Mouse (Mus musculus) granulocyte monocyte progenitor cell, adult 5-6 weeks (primary cell): ENCODE measurements at regions not wholly inside any gene's neighbourhood (a gene's known extent, or its start where the extent isn't known, plus 50 kb on each side); places are given as distances from the start of the nearest gene placed in this dataset.

ENCODE experiments used
- ATAC-seq: replicated peaks from 2 replicates; pipeline ENCODE4 v1.8.0; 2016; ENCODE audit warnings: mild to moderate bottlenecking, moderate TSS enrichment, inconsistent platforms; ENCODE audit not compliant: poor library complexity, severe bottlenecking

DNA sequence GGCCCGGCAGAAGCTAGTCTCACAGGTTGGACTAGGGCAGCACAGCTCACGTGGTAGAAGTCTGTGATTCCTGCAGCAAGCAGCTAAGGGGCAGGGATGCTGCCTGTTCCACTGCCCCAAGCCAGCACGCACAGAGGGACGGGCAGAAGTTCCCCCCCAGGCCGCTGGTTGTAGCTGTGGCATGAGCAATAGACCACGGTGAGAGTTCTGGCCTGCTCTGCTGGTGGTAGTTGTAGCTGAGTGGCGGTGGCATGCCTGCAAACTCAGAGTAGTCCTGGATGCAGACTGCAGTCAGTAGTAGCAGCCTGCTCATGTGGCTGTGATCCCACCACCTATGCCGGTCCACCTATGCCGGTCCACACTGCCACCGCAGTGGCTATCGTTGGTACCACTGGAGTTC lies 71.5 kb upstream of the Rpl39l start:
- ATAC-seq: no peak

DNA sequence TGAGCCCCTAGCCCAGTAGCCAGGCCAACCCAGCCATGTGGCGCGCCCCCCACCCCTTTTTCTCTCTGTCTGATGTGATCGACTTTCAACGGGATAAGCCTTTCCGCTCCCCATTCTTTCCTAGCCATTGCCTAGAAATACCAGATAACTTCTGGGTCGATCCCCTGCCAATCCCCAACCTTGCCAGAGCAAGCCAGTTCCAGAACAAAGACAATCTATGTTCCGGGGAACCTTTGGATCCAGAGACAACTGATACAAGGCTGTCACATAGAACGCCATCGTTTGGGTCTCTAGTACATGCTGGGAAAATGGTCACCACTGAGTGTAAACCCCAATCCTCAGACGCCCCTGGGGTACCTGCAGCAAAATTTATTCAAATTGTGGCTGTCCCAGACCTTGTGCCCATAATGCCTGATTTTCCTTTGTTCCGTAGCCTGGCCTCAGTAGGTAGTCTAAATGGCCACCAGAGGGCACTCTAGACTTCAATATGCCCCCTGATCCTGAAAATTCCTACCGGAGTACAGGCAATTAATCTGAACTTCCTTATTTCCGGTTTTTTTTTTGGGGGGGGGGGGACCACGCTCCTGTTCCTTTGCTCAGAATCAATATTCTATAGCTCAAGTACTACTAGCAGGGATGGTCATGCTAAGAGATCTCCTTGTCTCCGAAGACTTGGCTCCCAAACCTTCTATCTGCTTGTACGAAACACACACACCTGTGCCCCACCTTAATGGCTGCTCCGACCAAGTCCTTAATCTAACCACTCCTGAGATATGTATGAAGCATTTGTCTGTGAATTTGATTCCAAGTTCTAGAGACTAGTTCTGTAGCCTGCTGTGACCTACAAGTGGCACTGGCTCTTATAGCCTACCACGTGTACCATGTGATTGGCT lies 81.3 kb upstream of the Rpl39l start:
- no peak for ATAC-seq

DNA sequence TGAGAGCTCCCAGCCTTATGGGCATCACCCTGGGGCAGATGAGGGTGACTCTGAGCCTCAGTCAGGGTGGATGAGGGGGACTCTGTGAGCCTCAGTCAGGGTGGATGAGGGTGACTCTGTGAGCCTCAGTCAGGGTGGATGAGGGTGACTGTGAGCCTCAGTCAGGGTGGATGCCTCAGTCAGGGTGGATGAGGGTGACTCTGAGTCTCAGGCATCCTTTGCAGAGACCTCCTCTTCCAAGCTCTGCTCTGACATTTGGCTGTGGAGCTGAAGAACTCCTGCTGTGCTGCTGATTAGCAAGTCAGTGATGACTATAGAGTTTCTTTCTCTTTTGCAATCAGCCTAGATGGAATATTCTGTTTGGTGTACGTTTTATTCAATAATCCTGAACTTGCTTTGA lies 83.7 kb upstream of the Rpl39l start:
- no peak for ATAC-seq

DNA sequence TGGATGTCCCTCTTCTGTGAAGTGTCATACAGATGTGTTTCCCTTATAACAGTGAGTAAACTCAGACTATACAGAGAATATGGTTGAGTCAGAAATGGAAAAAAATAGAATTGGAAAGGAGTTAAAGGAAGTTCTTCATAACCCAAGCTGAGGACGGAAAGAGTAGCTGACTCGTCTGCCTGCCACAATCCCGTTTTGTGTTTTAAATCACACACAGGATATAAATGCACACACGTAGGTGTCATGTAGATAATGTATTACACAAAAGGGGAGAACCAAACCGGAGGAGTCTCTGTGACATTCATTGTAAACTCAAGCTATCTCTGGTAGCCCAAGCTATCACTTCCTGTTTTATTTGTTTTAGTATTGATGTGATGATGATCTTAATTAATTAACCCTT lies 84.6 kb upstream of the Rpl39l start:
- ATAC-seq: no peak

DNA sequence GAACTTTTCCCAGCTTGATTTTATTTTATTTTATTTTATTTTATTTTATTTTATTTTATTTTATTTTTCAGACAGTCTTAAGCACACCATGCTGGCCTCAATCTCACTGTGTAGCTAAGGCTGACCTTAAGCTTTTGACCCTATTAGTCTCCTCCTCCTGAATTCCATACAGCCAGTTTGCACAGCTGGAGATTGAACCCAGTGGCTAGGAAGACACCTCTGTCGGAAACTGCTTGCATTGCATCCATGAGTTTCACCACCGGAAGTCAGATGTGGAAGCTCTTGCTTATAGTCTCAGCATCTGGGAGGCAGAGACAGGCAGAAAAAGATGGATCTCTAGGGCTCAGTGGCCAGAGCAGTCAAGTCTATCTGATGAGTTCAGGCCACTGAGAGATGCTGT lies 86.4 kb upstream of the Grin2a start:
- no peak for ATAC-seq

DNA sequence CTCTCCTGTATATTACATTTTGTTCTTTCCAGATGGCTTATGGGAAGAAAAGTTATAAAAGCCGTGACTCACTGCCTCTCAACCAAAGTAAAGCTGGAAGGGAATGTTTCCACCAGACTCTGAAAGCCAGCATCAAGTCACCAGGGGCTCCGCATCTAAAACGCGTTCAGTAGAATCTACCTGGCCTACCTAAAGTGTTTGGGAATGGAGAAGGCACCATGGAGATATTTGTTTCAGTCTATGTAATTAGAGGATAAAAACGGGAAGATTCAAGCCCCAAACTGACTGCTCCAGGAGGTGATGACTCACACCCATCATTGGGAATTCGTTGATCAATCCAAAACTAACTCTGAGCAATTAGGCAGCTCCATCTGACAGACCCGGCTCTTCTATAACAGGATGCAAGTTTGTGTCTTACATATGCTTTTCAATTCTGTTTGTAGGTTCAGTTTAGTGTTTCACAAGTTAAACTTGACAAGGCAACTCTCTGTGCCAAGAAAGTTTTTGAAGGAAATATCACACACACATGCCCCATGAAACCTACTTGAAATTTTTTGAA lies 84.8 kb upstream of the Grin2a start:
- no peak for ATAC-seq

DNA sequence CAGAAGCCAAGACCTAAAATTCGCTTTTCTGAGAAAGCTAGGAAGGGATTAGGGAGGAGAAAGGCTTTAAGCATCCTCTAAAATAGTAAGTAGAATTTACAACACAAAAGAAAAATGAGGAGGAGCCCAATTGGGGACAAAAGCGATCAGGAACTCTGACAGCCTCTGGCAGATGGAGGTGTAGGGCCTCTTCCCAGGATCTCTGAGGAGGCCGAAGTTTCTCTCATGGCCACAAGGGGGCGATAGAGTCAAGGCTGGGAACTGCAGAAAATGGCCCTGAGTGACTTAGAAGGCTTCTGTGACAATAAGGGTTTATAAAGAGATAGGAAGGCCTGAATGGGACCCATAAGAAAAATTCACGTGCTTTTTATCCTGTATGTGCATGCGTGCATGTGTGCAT lies 77.8 kb upstream of the Grin2a start:
- peak; percentile 65 for ATAC-seq

DNA sequence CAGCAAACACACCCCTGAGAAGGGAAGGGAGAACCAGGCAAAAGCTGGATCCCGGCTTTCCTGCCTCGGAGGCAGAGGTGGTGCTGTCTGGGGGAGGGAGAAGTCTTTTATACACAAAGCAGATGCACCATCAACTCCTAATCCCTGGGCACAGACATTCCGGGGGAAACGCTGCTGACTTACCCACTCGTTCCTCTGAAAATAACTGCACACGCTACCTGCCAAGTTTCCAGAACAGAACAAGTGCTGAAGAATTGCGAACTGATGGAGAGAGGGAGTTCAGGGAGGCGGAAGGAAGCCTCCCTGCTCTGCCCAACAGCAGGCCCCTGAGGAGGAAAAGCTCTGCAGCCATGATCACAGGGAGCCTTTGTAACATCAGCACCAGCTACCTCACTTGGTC lies 68.1 kb upstream of the Grin2a start:
- no peak for ATAC-seq

DNA sequence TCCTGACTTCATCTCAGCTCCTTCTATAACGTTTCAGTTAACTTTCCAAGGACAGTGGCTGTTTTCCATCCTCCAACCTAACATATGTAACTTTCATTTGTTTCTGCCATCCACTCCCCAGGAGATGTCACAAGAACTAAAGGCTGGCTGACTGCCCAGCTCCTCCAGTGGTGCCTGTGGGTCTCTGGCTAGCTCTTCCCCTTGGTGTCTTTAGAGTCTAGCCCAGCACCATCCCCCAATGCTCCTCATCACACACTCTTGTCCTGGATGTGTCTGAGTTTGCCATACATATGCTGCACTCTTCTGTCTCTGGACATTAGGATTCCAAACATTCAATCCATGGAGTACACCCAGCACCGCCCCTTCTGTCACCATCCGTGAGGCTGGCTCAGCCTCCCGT lies 62.7 kb upstream of the Grin2a start:
- no peak for ATAC-seq
